Mouse (Mus musculus) liver, adult 2 months (tissue): ENCODE data around the gene Traf2.

Experiments
- CTCF ChIP-seq: fragments of 200-500 bp; IDR thresholded peaks from 2 replicates; pipeline ENCODE4 v1.5.1; 2011; ENCODE audit warnings: low read depth, low read length, control low read depth
- POLR2A ChIP-seq: fragments of 200-500 bp; IDR thresholded peaks from 2 replicates; pipeline ENCODE4 v1.6.1; 2011; ENCODE audit warnings: low read length, control low read depth; ENCODE audit not compliant: insufficient read depth; ENCODE audit errors: extremely low read depth

DNA sequence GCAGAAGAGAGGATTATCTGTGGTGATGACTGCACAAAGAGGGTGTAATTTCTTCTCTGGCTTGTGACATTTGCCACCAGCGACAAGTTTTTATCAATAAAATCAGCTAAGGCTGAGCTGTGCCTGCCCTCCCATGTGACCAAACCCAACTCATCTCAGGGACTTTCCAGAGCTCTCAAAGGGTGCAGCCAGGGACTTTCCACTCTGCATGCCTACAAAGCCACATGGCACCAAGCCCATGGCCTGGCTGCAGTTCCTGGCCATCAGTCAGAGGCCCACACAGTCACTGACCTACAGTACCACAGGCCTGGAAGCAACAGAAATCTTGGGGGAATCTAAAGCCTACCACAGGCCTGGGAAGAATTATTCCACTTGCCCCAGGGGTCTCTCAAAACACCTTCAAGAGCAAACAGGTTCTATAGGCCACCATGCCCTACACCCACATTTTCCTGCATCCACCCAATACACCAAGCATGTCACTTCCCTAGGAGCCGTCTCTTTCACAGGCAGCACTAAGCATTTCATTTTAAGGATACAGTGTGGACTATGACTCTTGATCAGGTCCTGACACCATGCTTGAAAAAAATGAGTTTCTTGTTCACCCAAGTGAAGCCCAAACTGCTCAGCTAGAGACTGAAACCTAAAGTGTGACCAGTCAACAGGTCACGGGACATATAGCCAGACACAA is 12.4 kb downstream of the Traf2 start:
- no peak for TF ChIP-seq POLR2A
- no peak for TF ChIP-seq CTCF
